Mouse (Mus musculus) Muller cell, postnatal 12 days (primary cell): ENCODE data around the gene Nasp.
"Not testable (repeated sequence)": the region's sequence is repeated elsewhere in the genome, so short reads cannot be mapped to it uniquely, and the experiment has no call there.

Experiments used
- DNase-seq: peaks from one replicate; pipeline ENCODE4 v3.0.0-alpha.2; 2015; ENCODE audit errors: inconsistent ontology term

The Nasp gene

GRCm38 (mm10) chr4:116627722-116628662, at the start of gene Nasp:
Nasp (minus strand) TSS chr4:116627941.
- DNase-seq = peak; percentile 86

- DNase-seq = no peak
Measured at GRCm38 (mm10) chr4:116676027-116676426, 48.3 kb upstream of the Nasp start.

DNA sequence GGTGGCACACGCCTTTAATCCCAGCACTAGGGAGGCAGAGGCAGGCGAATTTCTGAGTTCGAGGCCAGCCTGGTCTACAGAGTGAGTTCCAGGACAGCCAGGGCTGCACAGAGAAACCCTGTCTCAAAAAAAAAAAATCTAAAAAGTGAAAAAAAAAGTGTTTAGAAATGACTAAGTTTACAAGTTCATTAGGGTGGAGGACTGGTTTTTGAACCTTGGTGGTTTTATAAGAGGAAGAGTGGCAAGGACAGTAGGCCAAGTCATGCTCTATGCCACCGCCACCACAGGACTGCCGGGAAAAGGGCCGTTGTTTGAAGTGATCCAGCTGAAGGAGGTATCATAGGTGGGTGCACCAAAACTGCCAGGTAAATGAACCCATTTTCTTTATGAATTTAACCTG, 47.0 kb upstream of the Nasp start:
- DNase-seq = not testable (repeated sequence)

GRCm38 (mm10) chr4:116672785-116673184, 45.0 kb upstream of the Nasp start:
- no peak for DNase-seq

- no peak for DNase-seq
Measured at GRCm38 (mm10) chr4:116669291-116669690, 41.5 kb upstream of the Nasp start.

- DNase-seq = peak; percentile 56
Measured at GRCm38 (mm10) chr4:116668145-116668544, 40.4 kb upstream of the Nasp start.

DNA sequence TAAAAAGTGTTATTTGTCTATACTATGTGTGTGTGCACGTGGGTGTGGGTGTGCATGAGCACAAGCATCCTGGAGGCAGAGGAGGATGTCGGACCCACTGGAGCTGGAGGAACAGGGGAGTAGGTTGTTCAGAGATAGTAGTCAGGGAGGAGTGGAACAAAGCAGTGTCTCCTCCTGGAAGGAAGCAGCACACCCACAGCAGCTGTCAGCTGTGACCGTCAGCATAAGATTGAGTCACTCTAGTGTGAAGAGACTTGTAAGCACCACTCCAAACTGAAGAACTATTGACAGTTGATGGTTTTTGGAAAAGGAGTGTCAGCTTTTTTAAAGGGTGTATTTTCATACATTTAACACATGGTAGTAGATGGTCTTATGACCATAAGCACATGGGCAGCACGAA, 38.9 kb upstream of the Nasp start:
- DNase-seq = no peak

DNA sequence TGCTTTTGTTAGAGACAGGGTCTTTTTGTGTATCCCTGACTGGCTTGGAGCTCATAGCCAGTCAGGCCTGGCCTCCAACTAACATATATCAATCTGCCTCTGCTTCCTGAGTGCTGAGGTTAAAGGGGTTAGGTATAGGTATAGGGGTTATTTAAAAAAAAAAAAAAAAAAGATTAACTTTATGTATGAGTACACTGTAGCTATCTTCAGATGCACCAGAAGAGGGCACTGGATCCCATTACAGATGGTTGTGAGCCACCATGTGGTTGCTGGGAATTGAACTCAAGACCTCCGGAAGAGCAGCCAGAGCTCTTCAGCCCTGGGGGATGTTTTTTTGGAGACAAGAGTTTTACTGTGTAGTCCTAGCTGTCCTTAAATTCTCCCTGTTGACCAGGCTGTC, 34.3 kb upstream of the Nasp start:
- DNase-seq = no peak

DNA sequence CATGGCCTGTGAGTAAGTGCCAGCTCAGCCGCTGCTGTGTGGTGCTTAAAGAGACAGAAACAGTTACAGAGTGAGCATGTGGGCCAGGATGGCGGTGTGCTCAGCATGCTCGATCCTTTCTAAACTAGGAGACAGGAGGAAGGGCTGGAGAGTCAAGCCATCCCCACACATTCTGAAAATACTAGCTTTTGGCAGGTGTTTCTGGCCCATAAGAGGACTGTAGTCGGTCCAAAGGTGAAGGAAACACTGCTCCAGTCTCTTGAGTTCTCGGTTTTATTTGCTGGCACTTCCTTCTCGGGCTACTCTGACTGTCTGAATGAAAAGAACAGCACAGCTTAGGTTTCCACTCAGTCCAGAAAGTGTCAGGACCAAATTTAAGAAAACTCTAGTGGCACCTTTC, 33.1 kb upstream of the Nasp start:
- no peak for DNase-seq

DNA sequence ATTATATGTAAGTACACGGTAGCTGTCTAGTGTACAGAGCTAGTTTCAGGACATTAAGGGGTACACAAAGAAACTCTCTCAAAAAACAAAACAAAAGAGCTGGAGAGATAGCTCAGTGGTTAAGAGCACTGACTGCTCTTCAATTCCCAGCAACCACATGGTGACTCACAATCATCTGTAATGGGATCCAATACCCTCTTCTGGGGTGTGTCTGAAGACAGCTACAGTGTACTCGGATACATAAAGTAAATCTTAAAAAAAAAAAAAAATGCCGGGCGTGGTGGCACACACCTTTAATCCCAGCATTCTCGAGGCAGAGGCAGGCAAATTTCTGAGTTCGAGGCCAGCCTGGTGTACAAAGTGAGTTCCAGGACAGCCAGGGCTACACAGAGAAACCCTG, 32.2 kb upstream of the Nasp start:
- DNase-seq = not testable (repeated sequence)

- DNase-seq = peak; percentile 25
Measured at GRCm38 (mm10) chr4:116659474-116659873, 31.7 kb upstream of the Nasp start.

DNA sequence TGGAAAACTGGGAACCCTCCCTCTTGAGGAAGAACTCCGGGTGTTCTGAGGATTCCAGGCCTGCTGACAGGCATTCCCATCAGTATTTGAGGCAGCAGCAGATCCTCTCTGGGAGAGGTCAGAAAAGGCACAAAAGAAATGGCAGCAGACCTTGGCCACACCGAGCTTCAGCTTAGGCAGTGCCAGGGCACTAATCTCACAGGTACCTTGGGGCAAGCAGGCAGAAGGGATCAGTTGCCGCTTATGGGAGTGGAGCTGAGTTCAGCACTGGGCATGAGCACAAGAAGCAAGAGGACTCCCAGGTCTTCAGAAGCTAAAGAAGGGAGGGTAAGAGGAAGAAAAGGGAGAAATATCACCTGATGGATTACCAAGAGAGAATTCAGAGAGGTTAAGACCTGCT, 30.2 kb upstream of the Nasp start:
- no peak for DNase-seq

DNA sequence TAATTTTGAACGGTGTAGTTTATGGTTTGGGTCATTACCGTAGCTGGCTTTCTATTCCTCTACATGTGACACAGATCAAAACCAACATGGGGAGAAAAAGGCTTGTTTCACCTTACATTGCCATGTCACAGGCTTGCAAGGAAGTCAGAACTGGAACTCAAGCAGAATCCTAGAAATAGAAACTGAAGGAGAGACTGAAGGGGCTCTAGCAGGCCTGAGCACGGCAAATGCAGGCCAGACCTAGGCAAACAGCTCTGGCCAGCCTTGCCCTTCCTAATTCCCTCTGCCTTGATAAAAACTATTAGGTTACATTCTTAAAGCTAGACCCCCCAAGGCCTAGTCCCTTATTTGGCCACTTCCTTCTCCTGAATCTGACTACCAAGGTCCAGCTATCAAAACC, 27.9 kb upstream of the Nasp start:
- DNase-seq = no peak

GRCm38 (mm10) chr4:116655100-116655499, 27.4 kb upstream of the Nasp start:
- no peak for DNase-seq

- DNase-seq = no peak
Measured at GRCm38 (mm10) chr4:116653228-116653627, 25.5 kb upstream of the Nasp start.

- no peak for DNase-seq
Measured at GRCm38 (mm10) chr4:116651797-116652135, 24.0 kb upstream of the Nasp start.

- peak; percentile 93 for DNase-seq
Measured at GRCm38 (mm10) chr4:116650924-116651796, 23.4 kb upstream of the Nasp start, which contains the start of gene Akr1a1. Akr1a1 (minus strand) TSS chr4:116651680.

DNA sequence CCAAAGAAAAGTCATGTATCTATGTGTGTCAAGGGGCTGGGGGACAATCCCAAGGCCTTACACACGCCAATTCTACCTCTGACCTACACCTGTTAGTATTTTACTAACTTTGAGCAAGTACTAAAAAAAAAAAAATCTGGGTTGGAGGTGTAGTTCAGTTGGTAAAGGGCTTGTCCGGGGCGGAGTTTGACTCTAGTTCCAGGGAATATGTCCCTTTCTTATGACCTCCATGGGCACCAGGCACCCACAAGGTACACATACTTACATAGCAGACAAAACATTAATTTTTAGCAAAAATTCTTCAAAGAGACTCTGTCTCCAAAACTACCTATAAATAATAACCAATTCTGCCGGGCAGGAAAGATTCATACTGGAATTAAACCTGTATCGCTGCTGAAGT, 22.6 kb upstream of the Nasp start:
- DNase-seq = no peak

DNA sequence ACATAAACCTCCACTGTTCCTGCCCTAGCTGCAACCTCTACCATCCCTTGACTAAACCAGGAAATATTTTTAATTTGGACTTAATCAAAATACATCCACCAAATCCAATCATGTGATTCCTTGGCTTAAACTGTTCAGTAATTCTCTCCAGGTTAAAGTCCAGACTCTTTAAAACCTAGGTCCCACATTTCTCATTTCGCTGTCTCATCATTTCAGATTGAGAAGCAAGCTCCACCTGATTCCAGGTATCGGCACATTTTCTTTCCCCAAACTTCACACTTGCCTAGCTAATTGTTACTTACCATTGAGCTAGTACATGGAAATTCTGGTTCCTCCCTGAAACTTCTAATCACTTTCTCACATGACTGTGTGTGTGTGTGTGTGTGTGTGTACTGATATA, 21.7 kb upstream of the Nasp start:
- DNase-seq = no peak

DNA sequence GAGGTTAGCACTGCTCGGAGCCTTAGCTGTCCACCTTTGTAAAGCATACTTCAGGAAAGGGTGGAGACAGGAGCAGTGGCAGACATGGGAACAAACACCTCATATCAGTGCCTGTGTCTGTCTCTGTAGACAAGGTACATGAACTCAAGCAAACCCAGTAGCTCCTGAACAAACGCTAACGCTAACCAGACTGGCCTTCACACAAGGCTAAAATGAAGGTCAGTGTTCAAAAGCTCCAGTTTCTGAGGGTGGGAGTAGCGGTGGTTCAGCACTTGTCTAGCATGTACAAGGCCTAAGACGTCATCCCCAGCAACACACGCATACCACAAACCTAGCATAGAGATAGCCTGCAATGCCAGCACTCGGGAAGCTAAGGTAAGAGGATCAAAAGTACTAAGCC, 17.9 kb upstream of the Nasp start:
- no peak for DNase-seq

DNA sequence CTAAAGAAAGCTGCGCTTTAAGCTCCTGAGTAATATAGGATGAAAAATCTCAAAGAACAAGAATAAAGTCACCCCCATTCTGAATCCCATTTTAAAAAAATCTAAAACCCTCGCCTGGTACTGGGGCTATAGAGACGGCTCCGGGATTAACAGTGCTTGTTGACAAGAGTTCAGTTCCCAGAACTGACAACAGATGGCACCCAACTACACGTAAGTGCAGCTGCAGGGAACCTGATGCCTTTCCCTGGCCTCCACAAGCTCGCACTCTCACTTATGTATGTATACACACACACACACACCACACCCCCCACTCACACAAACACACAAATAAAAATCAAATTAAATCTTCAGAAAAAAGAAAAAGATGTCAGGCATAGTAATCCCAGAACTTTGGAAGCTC, 16.6 kb upstream of the Nasp start:
- DNase-seq = peak; percentile 7

GRCm38 (mm10) chr4:116642071-116642470, 14.3 kb upstream of the Nasp start:
- no peak for DNase-seq

DNA sequence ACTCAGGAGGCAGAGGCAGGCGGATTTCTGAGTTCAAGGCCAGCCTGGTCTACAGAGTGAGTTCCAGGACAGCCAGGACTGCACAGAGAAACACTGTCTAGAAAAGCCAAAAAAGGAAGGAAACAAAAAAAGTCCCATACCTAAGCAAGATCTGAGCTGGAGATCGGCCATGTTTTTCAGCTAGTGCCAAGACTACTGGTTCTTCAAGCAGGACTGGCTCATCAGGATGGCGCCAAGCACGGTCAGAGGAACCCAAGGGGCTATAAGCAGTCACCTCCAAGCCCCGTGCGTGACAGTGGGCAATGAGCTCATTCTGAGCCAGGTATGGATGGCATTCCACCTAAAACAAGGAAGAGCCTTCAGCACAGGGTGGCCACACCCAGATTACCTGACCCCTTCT, 11.1 kb upstream of the Nasp start:
- no peak for DNase-seq
